Comparison of ENCODE assay signal across 18 mouse cellular contexts in the genomic region with DNA sequence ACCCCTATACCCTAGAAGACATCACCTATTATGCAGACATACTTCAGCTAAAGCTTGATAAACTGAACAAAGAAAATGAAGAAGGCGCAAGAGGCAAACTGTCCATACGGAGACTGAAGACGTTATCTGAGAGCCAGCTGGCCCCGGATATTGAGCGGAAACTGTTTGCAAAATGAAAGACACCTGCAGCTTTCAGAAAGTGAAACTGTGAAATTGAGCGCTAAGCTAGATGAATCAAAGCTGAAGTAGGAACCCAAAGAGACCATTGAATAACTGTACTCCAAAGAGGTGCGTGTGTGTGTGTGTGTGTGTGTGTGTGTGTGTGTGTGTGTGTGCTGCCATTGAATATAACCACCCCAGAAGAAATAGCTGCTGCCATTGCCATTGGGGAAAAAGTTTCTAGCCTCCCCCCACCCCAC. TPM values are rescaled to one million over a fixed set of nuclear protein-coding genes. Genes with fewer than 3 reads are reported as not detected.
DNase-seq lines count a peak whose midpoint lies in the region; ATAC-seq and TF ChIP-seq lines count a peak whose summit lies in the region.
"Had no signal": no experiment of that assay in that cellular context is flagged by ENCODE, and none has a peak within 500 bp of the region (broad histone marks: within the 10 kb centered on the region; RNA-seq: fewer than 3 reads in every experiment).

No protein-coding gene starts in this region.

- intact Hi-C loops in left cerebral cortex, postnatal 36 days (cut with DNase I) = no loop called here

- no peak overlapping the region for H3K4me3 ChIP-seq in heart, embryonic 13.5 days
- H3K4me3 ChIP-seq in heart, embryonic 10.5 days = no peak overlapping the region
- peak overlapping the region; percentile 90 for H3K4me3 ChIP-seq in testis, adult 2 months (ENCODE audit: control insufficient read depth, low read depth, low read length)
- peak overlapping the region; percentile 22; the same call in 1 of the 2 replicates for H3K4me3 ChIP-seq in small intestine, adult 2 months (ENCODE audit: low read depth, low read length)
- H3K4me3 ChIP-seq: embryonic facial prominence, embryonic 13.5 days; forebrain, embryonic 10.5 days; heart, adult 2 months; neural tube, embryonic 13.5 days had no signal

- TF ChIP-seq POLR2A in testis, adult 2 months (IDR thresholded peaks at IDR 0.05; ENCODE audit: control insufficient read depth, low read depth, low read length) = no peak
- no peak for TF ChIP-seq POLR2A in small intestine, adult 2 months (IDR thresholded peaks at IDR 0.05; ENCODE audit: low read depth, low read length)

- H3K9ac ChIP-seq in heart, embryonic 13.5 days = no peak overlapping the region
- H3K9ac ChIP-seq: embryonic facial prominence, embryonic 13.5 days; hindbrain, embryonic 14.5 days; liver, embryonic 14.5 days; neural tube, embryonic 13.5 days had no signal

- 83% methylated on average over 7 of the region's 7 CpGs for WGBS in heart, embryonic 13.5 days
- 80% methylated on average over 7 of the region's 7 CpGs for WGBS in heart, embryonic 10.5 days
- WGBS in small intestine, adult 2 months = 22% methylated on average over 7 of the region's 7 CpGs

- no peaks in the 10 kb centered on the region for H3K36me3 ChIP-seq in heart, embryonic 13.5 days
- H3K36me3 ChIP-seq in heart, embryonic 10.5 days = no peaks in the 10 kb centered on the region
- no peaks in the 10 kb centered on the region for H3K36me3 ChIP-seq in testis, adult 2 months (ENCODE audit: control insufficient read depth, insufficient read depth, low read length)
- no peaks in the 10 kb centered on the region for H3K36me3 ChIP-seq in small intestine, adult 2 months (ENCODE audit: control insufficient read depth, insufficient read depth, low read length)
- H3K36me3 ChIP-seq: embryonic facial prominence, embryonic 13.5 days; forebrain, embryonic 10.5 days; neural tube, embryonic 13.5 days had no signal

- TF ChIP-seq CTCF in testis, adult 2 months (IDR thresholded peaks at IDR 0.05; ENCODE audit: control insufficient read depth, insufficient read depth, insufficient replicate concordance, low read depth, low read length) = no peak
- TF ChIP-seq CTCF in small intestine, adult 2 months (IDR thresholded peaks at IDR 0.05; ENCODE audit: extremely low read depth, insufficient read length, insufficient replicate concordance, low read depth, low read length) = no peak

- no peak for ATAC-seq in heart, embryonic 13.5 days (ENCODE audit: extremely low read depth, insufficient number of reproducible peaks, low FRiP score, low TSS enrichment)

- no peak overlapping the region for H3K27ac ChIP-seq in heart, embryonic 13.5 days (replicated peaks)
- no peak overlapping the region for H3K27ac ChIP-seq in heart, embryonic 10.5 days
- peak overlapping the region; percentile 98 for H3K27ac ChIP-seq in testis, adult 2 months (ENCODE audit: control insufficient read depth, insufficient read depth, low read depth, low read length)
- H3K27ac ChIP-seq in small intestine, adult 2 months (ENCODE audit: insufficient read depth, low read depth, low read length) = peak overlapping the region; percentile 60
- H3K27ac ChIP-seq: embryonic facial prominence, embryonic 13.5 days; forebrain, embryonic 10.5 days; heart, adult 2 months; hindbrain, embryonic 14.5 days; liver, embryonic 14.5 days; neural tube, embryonic 13.5 days had no signal

- peak overlapping the region; percentile 9; the same call in 1 of the 2 replicates for H3K4me2 ChIP-seq in heart, embryonic 13.5 days
- H3K4me2 ChIP-seq: embryonic facial prominence, embryonic 13.5 days; hindbrain, embryonic 14.5 days; neural tube, embryonic 13.5 days had no signal

- no peaks in the 10 kb centered on the region for H3K27me3 ChIP-seq in heart, embryonic 13.5 days (replicated peaks)
- no peaks in the 10 kb centered on the region for H3K27me3 ChIP-seq in heart, embryonic 10.5 days (ENCODE audit: insufficient read depth, poor library complexity, severe bottlenecking)
- H3K27me3 ChIP-seq in testis, adult 2 months (ENCODE audit: control insufficient read depth, insufficient read depth, low read length) = no peaks in the 10 kb centered on the region
- no peaks in the 10 kb centered on the region for H3K27me3 ChIP-seq in small intestine, adult 2 months (ENCODE audit: control insufficient read depth, insufficient read depth, low read length)
- H3K27me3 ChIP-seq: embryonic facial prominence, embryonic 13.5 days; neural tube, embryonic 13.5 days had no signal

- DNase-seq in heart, embryonic 10.5 days (ENCODE audit: low spot score) = no peak
- no peak for DNase-seq in testis, postnatal 10 days (ENCODE audit: low spot score)
- no peak for DNase-seq in layer of hippocampus, adult 18-20 months (ENCODE audit: low spot score in 2 of 2)
- no peak for DNase-seq in adrenal gland, adult 8-10 months
- no peak for DNase-seq in left cerebral cortex, postnatal 36 days (ENCODE audit: low spot score in 2 of 2)
- DNase-seq: cerebellum, adult 11-12 months; heart, adult 2 months; kidney, adult 2 months; kidney, postnatal 36 days; lung, postnatal 4 days had no signal

- no peaks in the 10 kb centered on the region for H3K9me3 ChIP-seq in heart, embryonic 13.5 days
- no peaks in the 10 kb centered on the region for H3K9me3 ChIP-seq in heart, embryonic 10.5 days
- H3K9me3 ChIP-seq: embryonic facial prominence, embryonic 13.5 days; forebrain, embryonic 10.5 days; neural tube, embryonic 13.5 days had no signal

- peaks cover 7% of the 10 kb centered on the region; the same call in 1 of the 2 replicates for H3K4me1 ChIP-seq in heart, embryonic 13.5 days
- peaks cover 9% of the 10 kb centered on the region; the same call in 1 of the 2 replicates for H3K4me1 ChIP-seq in heart, embryonic 10.5 days
- peaks cover 14% of the 10 kb centered on the region for H3K4me1 ChIP-seq in testis, adult 2 months (ENCODE audit: control insufficient read depth, insufficient read depth, low read length)
- H3K4me1 ChIP-seq in small intestine, adult 2 months (ENCODE audit: control insufficient read depth, insufficient read depth, insufficient read length, low read length) = peaks cover 4% of the 10 kb centered on the region; the same call in 1 of the 2 replicates
- H3K4me1 ChIP-seq: embryonic facial prominence, embryonic 13.5 days; forebrain, embryonic 10.5 days; neural tube, embryonic 13.5 days had no signal

RNA-seq across cellular contexts. Expression of gene Osbpl8, which starts 7.3 kb away (rescaled TPM):
- polyA plus RNA-seq in heart, embryonic 13.5 days (2015; fragmentation: Nextera tagmentation; extraction: Ambion mirVana) = 22.5 and 26.4 TPM in 2 replicates
- 11.5 and 18.2 TPM in 2 replicates for polyA plus RNA-seq in heart, embryonic 10.5 days (2016; fragmentation: Nextera tagmentation; extraction: Ambion mirVana)
- 4.7 and 4.8 TPM in 2 replicates for polyA plus RNA-seq in testis, adult 2 months (2012; rRNA removed)
- 0.67 and 1.1 TPM in 2 replicates for polyA plus RNA-seq in small intestine, adult 2 months (2012; rRNA removed)
- total RNA-seq in layer of hippocampus, adult 18-20 months (2021) = 10 to 100 TPM; 62.9 to 63.0 TPM
- total RNA-seq in adrenal gland, adult 8-10 months (2022) = 10 to 100 TPM; 25.7 to 38.0 (median 33.1) TPM
- 10 to 100 TPM; 83.9 to 99.7 TPM for total RNA-seq in left cerebral cortex, postnatal 36 days (2021)

Comparison
In these comparisons a context has a peak if more than half of its experiments do, and no peak if none do; other contexts are left out.
1. H3K27ac ChIP-seq: peak in testis, adult 2 months (single experiment) and small intestine, adult 2 months (single experiment); none in heart, embryonic 13.5 days (single experiment) and heart, embryonic 10.5 days (single experiment).
2. H3K4me3 ChIP-seq: peak in testis, adult 2 months (single experiment) and small intestine, adult 2 months (single experiment); none in heart, embryonic 13.5 days (single experiment) and heart, embryonic 10.5 days (single experiment).